ENCODE assay signal across 8 mouse cellular contexts in genomic region chr19:43879401-43880212, GRCm38 (mm10).
DNase-seq lines count a peak whose midpoint lies in the region; ATAC-seq lines count a peak whose summit lies in the region.

No protein-coding gene starts in this region.

- peak overlapping the region; percentile 96 for H3K27ac ChIP-seq in forebrain, embryonic 10.5 days
- peak overlapping the region; percentile 79 to 82 for H3K27ac ChIP-seq in heart, embryonic 14.5 days (replicated peaks in 1 of 2; ENCODE audit: control insufficient read depth in 1 of 2, insufficient read depth in 1 of 2, low read depth in 2 of 2, low read length in 2 of 2)
- H3K27ac ChIP-seq in liver, embryonic 16.5 days (ENCODE audit: low read length): no peak overlapping the region
- H3K27ac ChIP-seq in neural tube, embryonic 15.5 days (replicated peaks): peak overlapping the region; percentile 87

- H3K4me3 ChIP-seq in forebrain, embryonic 10.5 days: peak overlapping the region; percentile 71
- peak overlapping the region; percentile 65 to 70 for H3K4me3 ChIP-seq in heart, embryonic 14.5 days (ENCODE audit: control insufficient read depth in 1 of 2, insufficient read depth in 1 of 2, low read depth in 1 of 2, low read length in 2 of 2)
- peak overlapping the region; percentile 53 for H3K4me3 ChIP-seq in liver, embryonic 16.5 days (ENCODE audit: low read depth, low read length)
- H3K4me3 ChIP-seq in neural tube, embryonic 15.5 days (replicated peaks): peak overlapping the region; percentile 56

- H3K9ac ChIP-seq in heart, embryonic 14.5 days (ENCODE audit: low read length): peak overlapping the region; percentile 78
- H3K9ac ChIP-seq in liver, embryonic 16.5 days (ENCODE audit: low read depth, low read length): peak overlapping the region; percentile 29; the same call in 1 of the 2 replicates
- peak overlapping the region; percentile 54 for H3K9ac ChIP-seq in neural tube, embryonic 15.5 days (replicated peaks)

- peak; percentile 93 for DNase-seq in 3T3-L1 (ENCODE audit: low read depth, low spot score)
- peak; percentile 68 for DNase-seq in brain, adult 2 months (ENCODE audit: low read depth, low spot score)
- DNase-seq in forebrain, embryonic 10.5 days (ENCODE audit: extremely low spot score, low spot score): peak; percentile 89
- peak; percentile 83 for DNase-seq in kidney, postnatal 14 days
- no peak for DNase-seq in MN1 (ENCODE audit: low spot score)

- peaks cover 69% of the 10 kb centered on the region for H3K4me1 ChIP-seq in forebrain, embryonic 10.5 days
- H3K4me1 ChIP-seq in heart, embryonic 14.5 days (ENCODE audit: control insufficient read depth in 2 of 2, insufficient read depth in 2 of 2, low read length in 2 of 2): peaks cover 6 to 23% of the 10 kb centered on the region in 2 experiments
- H3K4me1 ChIP-seq in liver, embryonic 16.5 days (ENCODE audit: control insufficient read depth, low read depth, low read length): peaks cover 6% of the 10 kb centered on the region
- peaks cover 51% of the 10 kb centered on the region for H3K4me1 ChIP-seq in neural tube, embryonic 15.5 days

- peak overlapping the region; percentile 70 for H3K4me2 ChIP-seq in heart, embryonic 14.5 days (ENCODE audit: low read length)
- peak overlapping the region; percentile 58 for H3K4me2 ChIP-seq in liver, embryonic 16.5 days (ENCODE audit: low read depth, low read length)
- peak overlapping the region; percentile 64 for H3K4me2 ChIP-seq in neural tube, embryonic 15.5 days

- no peaks in the 10 kb centered on the region for H3K27me3 ChIP-seq in forebrain, embryonic 10.5 days (ENCODE audit: poor library complexity, severe bottlenecking)
- H3K27me3 ChIP-seq in heart, embryonic 14.5 days (ENCODE audit: control insufficient read depth, insufficient read depth, low read length): no peaks in the 10 kb centered on the region
- peaks cover 8% of the 10 kb centered on the region for H3K27me3 ChIP-seq in liver, embryonic 16.5 days (ENCODE audit: control insufficient read depth, insufficient read depth, low read depth, low read length)
- no peaks in the 10 kb centered on the region for H3K27me3 ChIP-seq in neural tube, embryonic 15.5 days (replicated peaks)

- peaks cover 13% of the 10 kb centered on the region for H3K36me3 ChIP-seq in forebrain, embryonic 10.5 days (replicated peaks)
- peaks cover 7% of the 10 kb centered on the region for H3K36me3 ChIP-seq in heart, embryonic 14.5 days (ENCODE audit: control insufficient read depth, insufficient read depth, low read length)
- H3K36me3 ChIP-seq in liver, embryonic 16.5 days (ENCODE audit: control insufficient read depth, insufficient read depth): no peaks in the 10 kb centered on the region
- H3K36me3 ChIP-seq in neural tube, embryonic 15.5 days: peaks cover under 1% of the 10 kb centered on the region; the same call in 1 of the 2 replicates

- H3K9me3 ChIP-seq in forebrain, embryonic 10.5 days: peaks cover 4% of the 10 kb centered on the region
- no peaks in the 10 kb centered on the region; the same call in 1 of the 2 replicates for H3K9me3 ChIP-seq in heart, embryonic 14.5 days (ENCODE audit: control insufficient read depth, low read length)
- no peaks in the 10 kb centered on the region for H3K9me3 ChIP-seq in liver, embryonic 16.5 days (replicated peaks; ENCODE audit: control insufficient read depth, low read length)
- no peaks in the 10 kb centered on the region for H3K9me3 ChIP-seq in neural tube, embryonic 15.5 days (replicated peaks)

- ATAC-seq in heart, embryonic 14.5 days (ENCODE audit: insufficient number of reproducible peaks, insufficient read depth, low FRiP score, low read depth): peak; percentile 84
- ATAC-seq in liver, embryonic 16.5 days (ENCODE audit: low read depth): peak; percentile 39; the same call in 1 of the 2 replicates
- ATAC-seq in neural tube, embryonic 15.5 days (ENCODE audit: low FRiP score): peak; percentile 87

- WGBS in forebrain, embryonic 10.5 days: 2% methylated on average over 41 of the region's 41 CpGs
- 3% methylated on average over 41 of the region's 41 CpGs for WGBS in heart, embryonic 14.5 days
- WGBS in liver, embryonic 16.5 days (ENCODE audit: insufficient replicate concordance): 2% methylated on average over 41 of the region's 41 CpGs
- WGBS in neural tube, embryonic 15.5 days: 2% methylated on average over 41 of the region's 41 CpGs
